11 mouse cellular contexts compared by ENCODE assay signal in the genomic region with DNA sequence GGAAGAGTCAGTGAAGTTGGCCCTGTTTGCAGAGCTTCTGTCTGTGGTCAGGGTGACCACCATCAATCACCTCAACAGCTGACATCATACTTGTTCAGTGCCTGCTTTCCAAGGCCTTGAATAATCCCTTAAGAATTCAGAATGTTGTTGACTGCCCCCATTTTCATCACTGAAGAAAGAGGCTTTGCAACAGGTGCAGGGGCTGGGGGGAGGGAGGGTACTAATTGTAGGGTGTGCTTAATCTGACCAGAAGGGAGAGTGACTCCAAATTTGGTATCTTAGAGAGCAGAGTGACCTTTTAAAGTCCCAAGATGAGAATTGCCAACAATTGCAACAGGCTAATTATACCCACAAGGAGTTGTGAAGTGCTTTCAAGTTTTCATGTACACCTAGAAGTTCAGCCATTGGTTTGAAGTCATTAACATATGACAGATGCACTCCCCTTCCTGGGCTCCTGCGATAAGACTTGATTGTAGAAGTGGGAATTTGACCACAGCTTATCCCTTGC. TPM values are rescaled to one million over a fixed set of nuclear protein-coding genes. Genes with fewer than 3 reads are reported as not detected.
A peak's percentile ranks its signal among the peaks of the same experiment; 100 is the strongest.
DNase-seq lines count a peak whose midpoint lies in the region; ATAC-seq and TF ChIP-seq lines count a peak whose summit lies in the region.
"Had no signal": no experiment of that assay in that cellular context is flagged by ENCODE, and none has a peak within 500 bp of the region (broad histone marks: within the 10 kb centered on the region; RNA-seq: fewer than 3 reads in every experiment).

No protein-coding gene starts in this region.

- ATAC-seq in heart, embryonic 13.5 days (ENCODE audit: extremely low read depth, insufficient number of reproducible peaks, low FRiP score, low TSS enrichment) = no peak
- ATAC-seq: intestine, embryonic 16.5 days; midbrain, embryonic 15.5 days had no signal

- TF ChIP-seq EP300 in heart, adult 2 months (IDR thresholded peaks at IDR 0.05; ENCODE audit: insufficient read depth, low read depth, low read length) = no peak

- no peak for TF ChIP-seq CTCF in heart, adult 2 months (IDR thresholded peaks at IDR 0.05)

- DNase-seq in heart, adult 2 months = no peak
- peak; percentile 89 for DNase-seq in 3T3-L1 (ENCODE audit: low read depth, low spot score)
- DNase-seq in Muller cell, postnatal 12 days (ENCODE audit: inconsistent ontology term) = peak; percentile 70
- peak; percentile 17 for DNase-seq in embryo, embryonic 9.5 days (ENCODE audit: extremely low spot score)
- DNase-seq in right cerebral cortex, postnatal 4 days = no peak
- no peak for DNase-seq in thymus, postnatal 0 days (ENCODE audit: low spot score)
- no peak for DNase-seq in kidney, postnatal 4 days
- DNase-seq: thymus, postnatal 14 days had no signal

- H3K9me3 ChIP-seq in heart, embryonic 13.5 days = no peaks in the 10 kb centered on the region
- H3K9me3 ChIP-seq: midbrain, embryonic 15.5 days had no signal

- no peaks in the 10 kb centered on the region for H3K79me2 ChIP-seq in heart, adult 2 months (replicated peaks; ENCODE audit: control insufficient read depth, insufficient read depth, low read length)

- TF ChIP-seq POLR2A in heart, adult 2 months (IDR thresholded peaks at IDR 0.05; ENCODE audit: insufficient read depth, low read depth, low read length) = no peak

- H3K36me3 ChIP-seq in heart, embryonic 13.5 days = no peaks in the 10 kb centered on the region
- H3K36me3 ChIP-seq in heart, adult 2 months (ENCODE audit: control insufficient read depth, insufficient read depth, low read length) = no peaks in the 10 kb centered on the region
- H3K36me3 ChIP-seq: midbrain, embryonic 15.5 days had no signal

- 35% methylated on average over 1 of the region's 1 CpGs for WGBS in heart, embryonic 13.5 days
- 49% methylated on average over 1 of the region's 1 CpGs for WGBS in heart, adult 2 months

- H3K9ac ChIP-seq in heart, embryonic 13.5 days = no peak overlapping the region
- H3K9ac ChIP-seq in heart, adult 2 months (ENCODE audit: low read depth, low read length) = no peak overlapping the region
- H3K9ac ChIP-seq: midbrain, embryonic 15.5 days had no signal

- no peak overlapping the region for H3K4me3 ChIP-seq in heart, embryonic 13.5 days
- no peak overlapping the region for H3K4me3 ChIP-seq in heart, adult 2 months
- H3K4me3 ChIP-seq: midbrain, embryonic 15.5 days had no signal

- peak overlapping the region; percentile 24; the same call in 1 of the 2 replicates for H3K4me2 ChIP-seq in heart, embryonic 13.5 days
- H3K4me2 ChIP-seq: midbrain, embryonic 15.5 days had no signal

- intact Hi-C loops in heart, adult 2 months (cut with DNase I) = no loop called here

- H3K27me3 ChIP-seq in heart, embryonic 13.5 days (replicated peaks) = no peaks in the 10 kb centered on the region
- H3K27me3 ChIP-seq in heart, adult 2 months (ENCODE audit: control insufficient read depth, insufficient read depth, low read length) = no peaks in the 10 kb centered on the region
- H3K27me3 ChIP-seq: midbrain, embryonic 15.5 days had no signal

- H3K4me1 ChIP-seq in heart, embryonic 13.5 days = peaks cover 31% of the 10 kb centered on the region
- peaks cover 2% of the 10 kb centered on the region; the same call in 1 of the 2 replicates for H3K4me1 ChIP-seq in heart, adult 2 months (ENCODE audit: control insufficient read depth, insufficient read depth, low read length)

- peak overlapping the region; percentile 55 for H3K27ac ChIP-seq in heart, embryonic 13.5 days (replicated peaks)
- no peak overlapping the region for H3K27ac ChIP-seq in heart, adult 2 months
- H3K27ac ChIP-seq: midbrain, embryonic 15.5 days had no signal

RNA-seq across cellular contexts. Expression of a gene that starts 24.4 kb away (rescaled TPM):
- polyA plus RNA-seq in heart, embryonic 13.5 days (2015; fragmentation: Nextera tagmentation; extraction: Ambion mirVana) = 14.5 and 15.7 TPM in 2 replicates
- 1 to 10 TPM; 2.3 to 2.8 TPM for total RNA-seq in heart, adult 2 months (2021)
- polyA plus RNA-seq in heart, adult 2 months (2012; rRNA removed) = 2.1 and 3.2 TPM in 2 replicates
- polyA plus RNA-seq in thymus, postnatal 0 days (2015; fragmentation: Nextera tagmentation; extraction: Ambion mirVana) = 6.2 and 9.3 TPM in 2 replicates

Comparison
In these comparisons a context has a peak if more than half of its experiments do, and no peak if none do; other contexts are left out.
1. DNase-seq: peak in 3T3-L1 (single experiment), Muller cell, postnatal 12 days (single experiment) and embryo, embryonic 9.5 days (single experiment); none in heart, adult 2 months (0 of 2), right cerebral cortex, postnatal 4 days (single experiment), thymus, postnatal 0 days (single experiment) and kidney, postnatal 4 days (0 of 2).